Mouse (Mus musculus) layer of hippocampus, adult 2 months (tissue): ENCODE data around the gene Lyz1. TPM values are rescaled to one million over a fixed set of nuclear protein-coding genes. Genes with fewer than 3 reads are reported as not detected.
"Not testable (repeated sequence)": the region's sequence is repeated elsewhere in the genome, so short reads cannot be mapped to it uniquely, and the experiment has no call there.

Experiments used
- DNase-seq, 2 experiments: peaks; one replicate each; pipeline ENCODE4 v3.0.0; 2022; ENCODE audit warnings: low spot score in 2 of 2
- H3K27ac ChIP-seq: fragments of 200-600 bp; 2 replicates; pipeline ENCODE4 v1.8.1; 2022
- H3K4me3 ChIP-seq: fragments of 200-600 bp; 2 replicates; pipeline ENCODE4 v1.8.1; 2022; ENCODE audit warnings: mild to moderate bottlenecking
- CTCF ChIP-seq: fragments of 200-600 bp; conservative IDR thresholded peaks from 2 replicates; pipeline ENCODE4 v1.8.1; 2022; ENCODE audit warnings: antibody characterized with exemption, mild to moderate bottlenecking, moderate library complexity
- total RNA-seq, 2 experiments: library from RNA; stranded (reverse); gene quantifications; 2 replicates each; pipeline ENCODE4 v1.2.3; 2021

Lyz1 gene
- total RNA-seq, 2 experiments from 2014 or later: 0.86 to 1.3 TPM

DNA sequence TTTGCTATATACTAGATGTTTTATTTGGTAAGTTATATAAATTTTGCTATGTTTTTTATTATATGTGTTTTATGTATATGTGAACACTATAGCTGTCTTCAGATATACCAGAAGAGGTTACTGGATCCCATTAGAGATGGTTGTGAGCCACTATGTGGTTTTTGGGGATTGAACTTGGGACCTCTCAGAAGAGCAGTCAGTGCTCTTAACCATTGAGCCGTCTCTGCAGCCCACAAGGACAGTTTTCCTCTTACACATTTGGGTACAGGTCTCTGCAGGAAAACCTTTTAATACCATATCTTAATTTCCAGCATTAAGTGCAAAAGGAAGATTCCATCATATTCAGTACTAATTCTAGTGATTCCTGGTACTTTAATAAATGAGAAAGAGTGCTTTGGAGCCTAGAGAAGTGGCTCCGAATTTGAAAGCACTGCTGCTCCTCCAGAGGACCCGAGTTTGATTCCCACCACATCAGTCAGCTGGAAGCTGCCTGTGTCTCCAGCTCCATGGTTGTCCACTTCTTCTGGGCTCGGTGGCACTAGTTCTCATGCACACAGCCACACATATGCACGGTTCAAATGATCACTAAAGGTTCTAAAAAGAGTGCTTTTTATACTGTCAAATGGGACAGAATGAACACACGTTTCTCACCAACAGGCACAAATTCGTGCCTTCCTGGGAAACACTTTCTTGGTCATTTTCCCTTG, 8.6 kb downstream of the Lyz1 start:
- no peak for TF ChIP-seq CTCF
- DNase-seq: no peak

DNA sequence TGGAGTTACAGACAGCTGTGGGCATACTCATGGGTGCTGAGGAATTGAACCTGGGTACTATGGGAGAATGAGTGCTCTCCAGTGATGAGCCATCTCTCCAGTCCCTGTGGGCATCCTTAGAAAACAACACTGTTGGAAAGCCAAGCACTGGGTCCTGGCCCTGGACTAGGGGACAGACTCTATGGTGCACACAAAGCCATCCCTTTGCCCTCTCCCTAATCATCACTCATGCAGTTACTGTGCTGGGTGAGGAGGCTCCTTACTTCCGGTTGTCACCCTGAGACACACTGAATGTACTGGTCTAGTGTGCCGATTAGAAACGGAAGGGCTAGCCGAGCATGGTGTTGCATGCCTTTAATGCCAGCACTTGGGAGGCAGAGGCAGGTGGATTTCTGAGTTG, 9.5 kb downstream of the Lyz1 start:
- H3K4me3 ChIP-seq, H3K27ac ChIP-seq, DNase-seq: not testable (repeated sequence)

More for the DNA sequence above, 8.6 kb downstream of the Lyz1 start:
- Histone ChIP-seq H3K4me3 (no peak overlapping the region), H3K27ac (no peak overlapping the region)

DNA sequence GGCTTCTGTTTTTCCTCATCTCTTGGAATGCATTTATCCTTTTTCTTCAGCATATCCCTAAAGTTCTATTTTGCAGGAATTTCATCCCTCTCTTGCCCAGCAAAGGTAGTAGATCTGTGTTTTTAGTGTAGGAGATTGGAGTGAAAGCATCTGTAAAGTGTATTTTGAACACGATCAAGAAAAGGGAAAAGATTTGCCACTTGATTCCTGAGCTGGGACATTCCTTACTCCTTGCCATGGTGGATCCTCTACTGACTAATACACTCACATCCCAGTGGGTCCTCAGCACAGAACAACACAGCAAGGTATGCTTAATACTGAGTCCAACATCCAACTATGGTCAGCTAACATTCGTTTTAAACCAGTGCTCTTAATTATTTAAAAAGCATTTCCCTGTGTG, 10.1 kb downstream of the Lyz1 start:
- no peak for TF ChIP-seq CTCF
- H3K27ac ChIP-seq: no peak overlapping the region
- no peak overlapping the region for H3K4me3 ChIP-seq
- DNase-seq: no peak

DNA sequence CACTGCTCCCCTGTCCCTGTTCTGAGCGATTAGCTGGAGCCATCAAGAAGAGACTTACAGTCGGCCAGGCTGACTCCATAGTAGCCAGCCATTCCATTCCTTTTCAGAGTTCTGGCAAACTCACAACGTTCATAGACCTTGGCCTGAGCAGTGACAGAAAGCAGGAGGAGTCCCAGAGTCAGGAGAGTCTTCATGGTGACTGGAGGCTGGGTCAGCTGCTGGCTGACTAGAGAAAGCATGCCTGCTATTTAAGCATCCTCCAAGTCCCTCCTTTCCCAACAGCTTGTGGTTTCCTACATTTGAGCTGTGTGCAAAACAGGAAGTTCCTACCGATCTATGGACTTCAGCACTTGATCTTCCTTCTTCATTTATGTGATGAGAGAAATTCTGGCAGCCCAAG, 10.6 kb downstream of the Lyz1 start, which contains the start of gene Lyz2:
Lyz2 (minus strand) TSS at position 273 of the 400 bp plus-strand sequence.
- H3K4me3 ChIP-seq: no peak within 1 kb of the TSS
- no peak for DNase-seq
- TF ChIP-seq CTCF: no peak

GRCm38 (mm10) chr10:117281381-117281920, 11.2 kb downstream of the Lyz1 start:
- H3K4me3 ChIP-seq: no peak overlapping the region
- H3K27ac ChIP-seq: no peak overlapping the region
- no peak for TF ChIP-seq CTCF
- DNase-seq: no peak

More for the DNA sequence above, 10.6 kb downstream of the Lyz1 start, which contains the start of gene Lyz2:
- H3K27ac ChIP-seq: no peak within 1 kb of the TSS

GRCm38 (mm10) chr10:117280000-117280399, 12.7 kb downstream of the Lyz1 start:
- peak; percentile 9; the same call in 1 of the 2 replicates for TF ChIP-seq CTCF
- no peak for DNase-seq
- H3K27ac ChIP-seq: no peak overlapping the region
- no peak overlapping the region for H3K4me3 ChIP-seq

- not testable (repeated sequence) for H3K27ac ChIP-seq, DNase-seq, H3K4me3 ChIP-seq
Measured at GRCm38 (mm10) chr10:117278510-117278909, 14.2 kb downstream of the Lyz1 start.

DNA sequence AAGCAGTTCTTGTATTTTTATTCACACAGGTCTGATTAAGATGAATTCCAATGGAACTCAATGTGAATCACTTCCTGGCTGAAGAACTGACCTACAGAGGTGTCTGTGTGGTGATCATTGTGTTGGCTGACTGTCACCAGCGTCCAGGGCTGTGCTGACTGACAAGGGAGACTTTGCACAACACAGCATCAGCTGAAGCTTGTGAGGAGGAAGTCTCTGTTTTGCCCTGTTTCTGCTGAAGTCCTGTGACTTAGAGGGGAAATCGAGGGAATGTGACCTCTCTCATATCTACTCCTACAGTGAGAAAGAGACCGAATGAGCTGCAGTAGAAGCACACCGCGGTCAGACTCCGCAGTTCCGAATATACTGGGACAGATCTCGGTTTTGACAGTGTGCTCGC, 14.9 kb downstream of the Lyz1 start:
- not testable (repeated sequence) for H3K4me3 ChIP-seq, DNase-seq, H3K27ac ChIP-seq

DNA sequence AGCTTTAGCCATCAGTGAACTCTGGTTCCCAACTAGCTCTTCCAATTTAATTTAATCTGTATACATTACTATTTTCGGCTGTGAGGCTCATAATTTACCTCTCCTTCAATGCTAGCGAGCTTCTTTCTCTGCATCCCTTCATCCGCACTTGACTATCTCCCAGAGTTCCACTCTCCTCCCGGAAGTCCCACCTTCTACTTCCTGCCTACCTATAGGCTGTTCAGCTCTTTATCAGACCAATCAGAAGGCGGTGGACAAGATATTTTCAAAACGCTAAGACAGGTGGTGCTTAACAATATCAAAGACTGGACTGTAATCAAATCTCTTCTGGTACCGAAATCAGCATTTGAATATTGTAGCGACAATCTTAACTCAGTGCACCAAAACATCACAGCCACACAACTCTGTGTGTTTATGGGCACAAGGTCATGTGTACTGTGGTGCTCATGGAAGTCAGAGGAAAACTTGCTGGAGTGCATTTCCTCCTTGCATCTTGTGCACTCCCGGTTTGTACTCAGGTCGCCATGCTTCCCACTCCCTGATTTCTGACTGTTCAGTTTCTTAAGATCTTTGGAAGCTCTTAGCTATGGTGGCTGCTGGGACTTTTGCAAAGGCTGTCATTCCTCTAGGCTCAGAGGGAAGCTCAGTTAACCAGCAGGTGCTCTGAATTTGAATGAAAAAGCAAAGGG, 16.8 kb downstream of the Lyz1 start:
- no peak for TF ChIP-seq CTCF
- no peak overlapping the region for H3K27ac ChIP-seq
- no peak overlapping the region for H3K4me3 ChIP-seq
- DNase-seq: no peak

DNA sequence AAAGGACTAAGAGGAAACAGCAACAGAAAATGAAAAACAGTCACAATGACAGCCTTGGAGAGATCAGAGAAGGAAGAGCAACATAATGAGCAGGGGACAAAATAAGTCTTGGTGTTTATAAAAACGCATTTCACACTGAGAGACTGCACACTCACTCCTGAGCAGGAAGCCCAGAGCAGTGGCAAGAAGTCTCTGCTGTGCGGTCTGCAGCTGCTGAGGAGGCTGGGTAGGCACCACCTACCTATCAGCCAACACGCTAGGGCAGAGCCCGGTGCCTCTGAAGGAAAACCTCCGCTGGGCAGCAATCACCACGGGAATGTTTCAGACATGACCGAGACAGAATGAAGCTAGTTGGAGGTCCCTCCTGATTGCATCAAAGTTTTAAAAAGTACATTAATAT, 18.0 kb downstream of the Lyz1 start:
- not testable (repeated sequence) for H3K4me3 ChIP-seq, H3K27ac ChIP-seq, DNase-seq

DNA sequence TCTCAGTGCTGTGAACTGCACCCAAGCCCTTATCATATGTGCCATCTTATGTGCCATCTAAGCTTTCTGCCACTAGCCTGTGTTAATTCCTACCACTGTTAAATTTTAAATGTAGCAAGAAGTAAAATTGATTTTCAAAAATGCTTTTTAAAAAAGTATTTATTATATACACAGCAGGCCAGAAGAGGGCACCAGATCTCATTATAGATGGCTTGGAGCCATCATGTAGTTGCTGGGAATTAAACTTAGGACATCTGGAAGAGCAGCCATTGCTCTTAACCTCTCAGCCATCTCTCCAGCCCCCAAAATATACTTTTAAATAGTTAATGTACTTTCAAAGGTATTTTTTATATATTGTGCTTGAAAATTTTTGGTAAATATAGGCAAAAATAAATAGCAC, 20.6 kb downstream of the Lyz1 start:
- TF ChIP-seq CTCF: peak; percentile 53
- H3K27ac ChIP-seq: no peak overlapping the region
- DNase-seq: no peak

DNA sequence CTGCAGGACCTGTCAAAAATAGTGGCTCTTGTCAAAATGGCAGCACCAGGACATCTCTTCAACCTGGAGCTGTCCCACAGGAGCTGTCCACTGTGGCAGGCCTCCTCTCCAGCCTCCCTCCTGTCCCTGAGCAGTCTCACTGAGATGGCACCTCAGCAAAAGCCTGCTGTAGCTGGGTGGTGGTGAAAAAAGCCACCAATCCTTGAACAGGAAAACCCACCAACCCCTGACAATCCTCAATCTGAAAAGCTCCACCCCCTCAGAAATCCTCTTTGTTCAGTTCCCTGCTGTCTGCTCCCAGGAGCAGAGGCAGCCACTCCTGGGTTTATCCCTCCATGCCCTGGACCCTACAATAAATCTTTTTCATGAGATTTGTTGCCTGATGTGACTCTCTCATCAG, 32.8 kb downstream of the Lyz1 start:
- TF ChIP-seq CTCF: no peak
- no peak for DNase-seq
- Histone ChIP-seq H3K4me3 (no peak overlapping the region), H3K27ac (no peak overlapping the region)

More for the DNA sequence above, 20.6 kb downstream of the Lyz1 start:
- H3K4me3 ChIP-seq: no peak overlapping the region

GRCm38 (mm10) chr10:117238603-117239002, 54.1 kb downstream of the Lyz1 start, which contains the start of gene 9530003J23Rik:
Gene 9530003J23Rik (minus strand): TSS chr10:117238703.
- no peak for TF ChIP-seq CTCF

More at GRCm38 (mm10) chr10:117238603-117239002, 54.1 kb downstream of the Lyz1 start, which contains the start of gene 9530003J23Rik:
- no peak for DNase-seq
- Histone ChIP-seq H3K27ac (no peak within 1 kb of the TSS), H3K4me3 (no peak within 1 kb of the TSS)

Other genes starting within 250 kb of the Lyz1 start
- under 1 TPM in 1 of 2 experiments, not detected in 1; 0.32 TPM for gene Lrrc10, start 247.5 kb downstream of the Lyz1 start, total RNA-seq
- gene Cct2, start 229.1 kb downstream of the Lyz1 start, total RNA-seq: 100 to 1,000 TPM; 167 to 176 TPM
- 10 to 100 TPM; 36.3 to 37.5 TPM for gene Frs2, start 144.3 kb downstream of the Lyz1 start, total RNA-seq
- 10 to 100 TPM; 45.2 to 49.3 TPM for gene Yeats4, start 68.4 kb downstream of the Lyz1 start, total RNA-seq
- not detected for gene 9530003J23Rik, start 54.2 kb downstream of the Lyz1 start, total RNA-seq
- 10 to 100 TPM; 11.5 to 14.1 TPM for gene Lyz2, start 10.5 kb downstream of the Lyz1 start, total RNA-seq
- gene Cpsf6, start 87.1 kb upstream of the Lyz1 start, total RNA-seq: 100 to 1,000 TPM; 111 to 116 TPM